Mouse (Mus musculus) cortical plate, adult 2 months (tissue): ENCODE measurements around the gene Myh2.

ENCODE experiments used
- CTCF ChIP-seq: fragments of 200-500 bp; IDR thresholded peaks from 2 replicates; pipeline ENCODE4 v1.5.1; 2011; ENCODE audit warnings: mild to moderate bottlenecking, control low read depth, low read length; ENCODE audit not compliant: insufficient read depth; ENCODE audit errors: extremely low read depth
- POLR2A ChIP-seq: fragments of 200-500 bp; IDR thresholded peaks from 2 replicates; pipeline ENCODE4 v1.6.1; 2011; ENCODE audit warnings: mild to moderate bottlenecking, low read length, control low read depth; ENCODE audit not compliant: insufficient read depth; ENCODE audit errors: extremely low read depth

DNA sequence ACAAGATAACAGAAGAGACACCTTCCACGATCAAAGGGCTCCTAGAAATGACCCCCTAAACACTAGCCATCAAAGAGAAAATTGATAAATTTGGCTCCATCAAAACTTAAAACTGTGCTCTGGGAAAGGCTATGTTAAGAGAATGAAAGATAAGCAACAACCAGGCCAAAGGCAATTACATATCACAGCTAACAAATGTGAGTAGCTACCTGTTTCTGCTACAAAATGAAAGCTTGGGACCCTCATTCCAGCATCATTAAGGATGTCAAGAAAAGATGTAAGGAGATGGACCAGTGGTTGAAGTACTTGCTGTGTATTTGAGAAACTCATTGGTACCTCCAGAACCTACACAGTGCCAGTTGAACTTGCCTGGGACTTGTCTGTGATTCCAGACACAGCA, 17.0 kb upstream of the Myh2 start:
- no peak for TF ChIP-seq POLR2A
- no peak for TF ChIP-seq CTCF
